In genomic region chr3:105052937-105053697, GRCm38 (mm10) we compare ENCODE assay signal across 8 mouse cellular contexts. TPM values are rescaled to one million over a fixed set of nuclear protein-coding genes. Genes with fewer than 3 reads are reported as not detected.
A peak's percentile ranks its signal among the peaks of the same experiment; 100 is the strongest.
DNase-seq lines count a peak whose midpoint lies in the region; ATAC-seq and TF ChIP-seq lines count a peak whose summit lies in the region.

Gene Cttnbp2nl, minus strand, starts transcription at chr3:105053146.

- H3K27ac ChIP-seq in gastrocnemius, adult 2 months: peak within 1 kb of the TSS; percentile 92
- peak within 1 kb of the TSS; percentile 90 for H3K27ac ChIP-seq in hindbrain, postnatal 0 days
- H3K27ac ChIP-seq in left cerebral cortex, adult 2 months: peak within 1 kb of the TSS; percentile 95

- peak; percentile 99 for ATAC-seq in hindbrain, postnatal 0 days
- peak; percentile 92 for ATAC-seq in megakaryocyte, adult 5-6 weeks (ENCODE audit: poor library complexity, severe bottlenecking)

- H3K36me3 ChIP-seq in hindbrain, postnatal 0 days (ENCODE audit: insufficient read depth, low read length): no peaks in the 10 kb centered on the region

- H3K9me3 ChIP-seq in hindbrain, postnatal 0 days (ENCODE audit: low read length): no peaks in the 10 kb centered on the region

- WGBS in hindbrain, postnatal 0 days: 3% methylated on average over 31 of the region's 31 CpGs

- intact Hi-C loops in gastrocnemius, adult 2 months (cut with DNase I): loop anchor here (2.0 kb wide), 1 partner anchor 32 kb away; no protein-coding TSS in a partner anchor
- intact Hi-C loops in left cerebral cortex, adult 2 months (cut with DNase I): loop anchor here (1.0 kb wide), 1 partner anchor 263 kb away; no protein-coding TSS in a partner anchor

- peak within 1 kb of the TSS; percentile 92 for H3K9ac ChIP-seq in hindbrain, postnatal 0 days (replicated peaks; ENCODE audit: low read length)

- H3K4me1 ChIP-seq in hindbrain, postnatal 0 days (ENCODE audit: insufficient read depth, low read length): peaks cover 8% of the 10 kb centered on the region

- H3K4me2 ChIP-seq in hindbrain, postnatal 0 days (ENCODE audit: low read depth, low read length): peak within 1 kb of the TSS; percentile 71

- no peaks in the 10 kb centered on the region for H3K27me3 ChIP-seq in hindbrain, postnatal 0 days (ENCODE audit: insufficient read depth, low read length)

- H3K4me3 ChIP-seq in gastrocnemius, adult 2 months: peak within 1 kb of the TSS; percentile 91
- peak within 1 kb of the TSS; percentile 68 for H3K4me3 ChIP-seq in hindbrain, postnatal 0 days (ENCODE audit: low read length)
- peak within 1 kb of the TSS; percentile 94 for H3K4me3 ChIP-seq in left cerebral cortex, adult 2 months

- DNase-seq in R1 (ENCODE audit: low read depth, low spot score): peak; percentile 99
- DNase-seq in cerebellum, postnatal 25 days: peak; percentile 99
- DNase-seq in gastrocnemius, adult 2 months: peak; percentile 99
- DNase-seq in hindbrain, postnatal 0 days (ENCODE audit: low spot score): peak; percentile 100
- DNase-seq in left cerebral cortex, adult 2 months (ENCODE audit: extremely low spot score in 1 of 2, low spot score in 2 of 2): peak; percentile 99 to 100
- peak; percentile 99 for DNase-seq in right cerebral cortex, postnatal 10 days (ENCODE audit: low spot score in 2 of 2)
- peak; percentile 97 for DNase-seq in urinary bladder, postnatal 25 days (ENCODE audit: low spot score)

- no peak for TF ChIP-seq CTCF in gastrocnemius, adult 2 months (IDR thresholded peaks at IDR 0.05)
- TF ChIP-seq CTCF in hindbrain, postnatal 0 days (IDR thresholded peaks at IDR 0.05; ENCODE audit: low read depth): 0 out of 2 replicates have a peak, but pooled peaks have one; percentile 15
- TF ChIP-seq CTCF in left cerebral cortex, adult 2 months (IDR thresholded peaks at IDR 0.05): no peak; the same call in 1 of the 2 replicates

RNA-seq across cellular contexts. Expression of gene Cttnbp2nl, which starts in this region (rescaled TPM):
- total RNA-seq in gastrocnemius, adult 2 months (2021): 1 to 10 TPM; 4.5 to 8.4 TPM
- 24.9 and 27.8 TPM in 2 replicates for total RNA-seq in hindbrain, postnatal 0 days (2014; rRNA removed)
- polyA plus RNA-seq in hindbrain, postnatal 0 days (2015; fragmentation: Nextera tagmentation; extraction: Ambion mirVana): 35.9 and 42.4 TPM in 2 replicates
- total RNA-seq in left cerebral cortex, adult 2 months (2021): 10 to 100 TPM; 23.8 to 27.9 TPM
- 0.58 and 1.5 TPM in 2 replicates for total RNA-seq in megakaryocyte, adult 5-6 weeks (2015)
- total RNA-seq in megakaryocyte, adult 5-6 weeks (2017): 0.77 and 1.4 TPM in 2 replicates

Comparison
In these comparisons a context has a peak if more than half of its experiments do, and no peak if none do; other contexts are left out.
1. Peak in every context shown above with its lines: DNase-seq, ATAC-seq, H3K4me3 ChIP-seq and H3K27ac ChIP-seq.